Mouse (Mus musculus) G1E-ER4 (cell line): ENCODE results near the gene Zfp622. TPM values are rescaled to one million over a fixed set of nuclear protein-coding genes. Genes with fewer than 3 reads are reported as not detected.

Experiments
- GATA1 ChIP-seq: IDR thresholded peaks from one replicate; pipeline ENCODE4 v1.8.0; 2012; ENCODE audit warnings: low read length, inconsistent platforms
- polyA plus RNA-seq: library from polyadenylated mRNA; stranded (reverse); fragments of >175 nt; gene quantifications from 2 replicates; pipeline ENCODE4 v1.2.3, GENCODE M21; 2012

Gene Zfp622
- polyA plus RNA-seq, 1 experiment = 63.5 TPM

- no peak for TF ChIP-seq GATA1
These were observed 38.5 kb downstream of the Zfp622 start for GRCm38 (mm10) chr15:26022636-26023035.

GRCm38 (mm10) chr15:26031692-26032091, 47.5 kb downstream of the Zfp622 start:
- TF ChIP-seq GATA1 = no peak

- TF ChIP-seq GATA1 = no peak
These were observed 56.4 kb downstream of the Zfp622 start for GRCm38 (mm10) chr15:26040567-26040966.

GRCm38 (mm10) chr15:26041196-26041947, 57.2 kb downstream of the Zfp622 start:
- no peak for TF ChIP-seq GATA1

Other genes with a start within 250 kb of the Zfp622 start
- gene Retreg1, start 141.2 kb upstream of the Zfp622 start, polyA plus RNA-seq = not detected in 2 replicates